Mouse (Mus musculus): Measurements from ENCODE around the gene Mapt.

DNA sequence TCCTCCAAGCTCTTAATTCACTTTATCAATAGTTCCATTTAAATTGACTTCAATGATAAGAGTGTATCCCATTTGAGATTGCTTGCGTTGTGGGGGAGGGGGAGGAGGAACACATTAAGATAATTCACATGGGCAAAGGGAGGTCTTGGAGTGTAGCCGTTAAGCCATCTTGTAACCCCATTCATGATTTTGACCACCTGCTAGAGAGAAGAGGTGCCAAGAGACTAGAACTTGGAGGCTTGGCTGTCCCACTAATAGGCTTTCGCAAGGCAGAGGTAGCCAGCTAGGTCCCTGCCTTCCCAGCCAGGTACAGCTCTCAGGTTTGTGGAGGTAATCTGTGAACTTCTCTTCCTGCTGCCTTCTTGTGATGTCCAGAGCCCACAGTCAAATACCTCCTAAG lies 100.0 kb downstream of the Mapt start:
- TF ChIP-seq POLR2A (IDR thresholded peaks at IDR 0.05; ENCODE audit: control insufficient read depth, extremely low read depth, insufficient read depth, low read length, poor library complexity) (no peak), CTCF (IDR thresholded peaks at IDR 0.05; ENCODE audit: borderline replicate concordance, control insufficient read depth, extremely low read depth, insufficient read depth, low read length, poor library complexity) (no peak)

All from thymus, adult 2 months (tissue).